Mouse (Mus musculus) spleen, adult 2 months (tissue): ENCODE data around the gene Map4.

ENCODE experiments used
- CTCF ChIP-seq: fragments of 200-500 bp; IDR thresholded peaks from 2 replicates; pipeline ENCODE4 v1.5.1; 2011; ENCODE audit warnings: mild to moderate bottlenecking, inconsistent platforms; ENCODE audit not compliant: insufficient read depth, insufficient read length, insufficient replicate concordance; ENCODE audit errors: extremely low read depth
- POLR2A ChIP-seq: fragments of 200-500 bp; IDR thresholded peaks from 2 replicates; pipeline ENCODE4 v1.6.1; 2011; ENCODE audit warnings: low read depth, low read length, inconsistent platforms

- TF ChIP-seq POLR2A (no peak), CTCF (no peak)
These were observed 201.7 kb downstream of the Map4 start for GRCm38 (mm10) chr9:110132921-110133320.
